Mouse (Mus musculus) cerebellum, postnatal 25 days (tissue): ENCODE data around the gene Hnrnpul1.

Source experiments
- DNase-seq, 2 experiments: peaks; one replicate each; pipeline ENCODE4 v3.0.0; 2021; ENCODE audit warnings: mixed read lengths in 2 of 2

Hnrnpul1 gene

GRCm38 (mm10) chr7:25718788-25719417, 35.7 kb downstream of the Hnrnpul1 start, which contains the start of gene Ccdc97:
Gene Ccdc97 (minus strand): TSS chr7:25719088.
- peak; percentile 94 for DNase-seq

GRCm38 (mm10) chr7:25717478-25717877, 37.1 kb downstream of the Hnrnpul1 start:
- DNase-seq: no peak

- DNase-seq: no peak
Observed at GRCm38 (mm10) chr7:25715731-25716271, 38.8 kb downstream of the Hnrnpul1 start.

GRCm38 (mm10) chr7:25714581-25714980, 40.0 kb downstream of the Hnrnpul1 start:
- DNase-seq: no peak

- DNase-seq: no peak
Observed at GRCm38 (mm10) chr7:25712801-25713200, 41.8 kb downstream of the Hnrnpul1 start.

GRCm38 (mm10) chr7:25711731-25712197, 42.8 kb downstream of the Hnrnpul1 start:
- DNase-seq: peak; percentile 75 to 84

GRCm38 (mm10) chr7:25711165-25711564, 43.4 kb downstream of the Hnrnpul1 start:
- no peak for DNase-seq

- DNase-seq: peak in 1 of 2 experiments; percentile 28
Observed at GRCm38 (mm10) chr7:25710519-25711130, 43.9 kb downstream of the Hnrnpul1 start.

GRCm38 (mm10) chr7:25709961-25710360, 44.6 kb downstream of the Hnrnpul1 start:
- no peak for DNase-seq

- DNase-seq: no peak
Observed at GRCm38 (mm10) chr7:25707581-25708292, 46.8 kb downstream of the Hnrnpul1 start.

- no peak for DNase-seq
Observed at GRCm38 (mm10) chr7:25706578-25707170, 47.9 kb downstream of the Hnrnpul1 start.

GRCm38 (mm10) chr7:25705801-25706251, 48.7 kb downstream of the Hnrnpul1 start:
- DNase-seq: peak; percentile 65 to 79

- peak in 1 of 2 experiments; percentile 55 for DNase-seq
Observed at GRCm38 (mm10) chr7:25704716-25705364, 49.7 kb downstream of the Hnrnpul1 start.

GRCm38 (mm10) chr7:25703793-25704494, 50.6 kb downstream of the Hnrnpul1 start:
- no peak for DNase-seq

GRCm38 (mm10) chr7:25702350-25702749, 52.2 kb downstream of the Hnrnpul1 start:
- no peak for DNase-seq

- DNase-seq: no peak
Observed at GRCm38 (mm10) chr7:25700732-25701131, 53.8 kb downstream of the Hnrnpul1 start.

- DNase-seq: no peak
Observed at GRCm38 (mm10) chr7:25699851-25700250, 54.7 kb downstream of the Hnrnpul1 start.

GRCm38 (mm10) chr7:25694104-25694503, 60.5 kb downstream of the Hnrnpul1 start:
- DNase-seq: no peak

- no peak for DNase-seq
Observed at GRCm38 (mm10) chr7:25690051-25690450, 64.5 kb downstream of the Hnrnpul1 start.

- no peak for DNase-seq
Observed at GRCm38 (mm10) chr7:25689603-25690021, 64.9 kb downstream of the Hnrnpul1 start.

- DNase-seq: peak in 1 of 2 experiments; percentile 44
Observed at GRCm38 (mm10) chr7:25688810-25689586, 65.6 kb downstream of the Hnrnpul1 start.
